Mouse (Mus musculus): ENCODE data around the gene Cmtm7.

The Cmtm7 gene

GRCm38 (mm10) chr9:114796473-114797050 lies 14.9 kb upstream of the Cmtm7 start:
- no peak for DNase-seq (ENCODE audit: low spot score in 2 of 2)

GRCm38 (mm10) chr9:114794491-114794890 lies 12.8 kb upstream of the Cmtm7 start:
- DNase-seq (ENCODE audit: low spot score in 2 of 2) = no peak

- DNase-seq (ENCODE audit: low spot score in 2 of 2) = no peak
Measured at GRCm38 (mm10) chr9:114793764-114794295, 12.2 kb upstream of the Cmtm7 start.

- no peak for DNase-seq (ENCODE audit: low spot score in 2 of 2)
Measured at GRCm38 (mm10) chr9:114789989-114790388, 8.3 kb upstream of the Cmtm7 start.

- DNase-seq (ENCODE audit: low spot score in 2 of 2) = no peak
Measured at GRCm38 (mm10) chr9:114789557-114789956, 7.9 kb upstream of the Cmtm7 start.

GRCm38 (mm10) chr9:114788697-114789096 lies 7.0 kb upstream of the Cmtm7 start:
- DNase-seq (ENCODE audit: low spot score in 2 of 2) = no peak

GRCm38 (mm10) chr9:114787716-114788115 lies 6.1 kb upstream of the Cmtm7 start:
- peak in 1 of 2 experiments; percentile 38 for DNase-seq (ENCODE audit: low spot score in 2 of 2)

GRCm38 (mm10) chr9:114787134-114787533 lies 5.5 kb upstream of the Cmtm7 start:
- no peak for DNase-seq (ENCODE audit: low spot score in 2 of 2)

GRCm38 (mm10) chr9:114785432-114786125 lies 3.9 kb upstream of the Cmtm7 start:
- DNase-seq (ENCODE audit: low spot score in 2 of 2) = no peak

GRCm38 (mm10) chr9:114780746-114781525 lies 720 bp downstream of the Cmtm7 start:
- peak in 1 of 2 experiments; percentile 66 for DNase-seq (ENCODE audit: low spot score in 2 of 2)

- no peak for DNase-seq (ENCODE audit: low spot score in 2 of 2)
Measured at GRCm38 (mm10) chr9:114779984-114780745, 1.5 kb downstream of the Cmtm7 start.

GRCm38 (mm10) chr9:114778877-114779276 lies 2.8 kb downstream of the Cmtm7 start:
- no peak for DNase-seq (ENCODE audit: low spot score in 2 of 2)

GRCm38 (mm10) chr9:114778047-114778390 lies 3.6 kb downstream of the Cmtm7 start:
- no peak for DNase-seq (ENCODE audit: low spot score in 2 of 2)

- DNase-seq (ENCODE audit: low spot score in 2 of 2) = no peak
Measured at GRCm38 (mm10) chr9:114777178-114778046, 4.2 kb downstream of the Cmtm7 start.

GRCm38 (mm10) chr9:114776361-114776760 lies 5.3 kb downstream of the Cmtm7 start:
- no peak for DNase-seq (ENCODE audit: low spot score in 2 of 2)

- peak in 1 of 2 experiments; percentile 41 for DNase-seq (ENCODE audit: low spot score in 2 of 2)
Measured at GRCm38 (mm10) chr9:114775272-114775671, 6.4 kb downstream of the Cmtm7 start.

GRCm38 (mm10) chr9:114774629-114775028 lies 7.0 kb downstream of the Cmtm7 start:
- no peak for DNase-seq (ENCODE audit: low spot score in 2 of 2)

GRCm38 (mm10) chr9:114771565-114771964 lies 10.1 kb downstream of the Cmtm7 start:
- DNase-seq (ENCODE audit: low spot score in 2 of 2) = no peak

GRCm38 (mm10) chr9:114770224-114770623 lies 11.4 kb downstream of the Cmtm7 start:
- DNase-seq (ENCODE audit: low spot score in 2 of 2) = peak in 1 of 2 experiments; percentile 38

GRCm38 (mm10) chr9:114768066-114768465 lies 13.6 kb downstream of the Cmtm7 start:
- DNase-seq (ENCODE audit: low spot score in 2 of 2) = no peak

- no peak for DNase-seq (ENCODE audit: low spot score in 2 of 2)
Measured at GRCm38 (mm10) chr9:114767507-114767906, 14.1 kb downstream of the Cmtm7 start.
